Mouse (Mus musculus): ENCODE results near the gene Cyb561d2. TPM values are rescaled to one million over a fixed set of nuclear protein-coding genes. Genes with fewer than 3 reads are reported as not detected.

Gene Cyb561d2
- polyA plus RNA-seq, 1 experiment from 2014 or later, result 17.7 TPM

DNA sequence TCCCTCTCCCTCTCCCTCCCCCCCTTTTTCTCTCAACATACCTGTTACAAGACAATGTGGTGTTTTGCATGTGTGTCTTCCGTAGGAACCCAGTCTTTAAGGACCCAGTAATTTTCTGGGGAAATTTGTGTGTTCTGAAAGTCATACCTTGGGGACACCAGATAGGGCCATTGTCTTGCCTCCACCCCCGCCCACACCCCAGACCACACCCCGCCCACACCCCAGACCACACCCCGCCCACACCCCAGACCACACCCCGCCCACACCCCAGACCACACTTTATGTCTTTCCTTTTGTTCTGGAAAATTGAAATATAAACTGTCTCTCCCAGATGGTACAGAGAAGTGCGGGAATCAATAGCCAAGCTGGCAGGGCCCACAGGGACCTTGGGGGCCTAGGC, 51.4 kb downstream of the Cyb561d2 start:
- Histone ChIP-seq H3K27me3 (replicated peaks) (no peaks in the 10 kb centered on the region; the same call in 1 of the 2 replicates), H3K9me3 (no peaks in the 10 kb centered on the region), H3K4me1 (peaks cover 19% of the 10 kb centered on the region), H3K9ac (no peak overlapping the region), H3K36me3 (no peaks in the 10 kb centered on the region), H3K27ac (replicated peaks) (no peak overlapping the region), H3K4me3 (no peak overlapping the region), H3K4me2 (peak overlapping the region; percentile 43; the same call in 1 of the 2 replicates)
- no peak for ATAC-seq (ENCODE audit: extremely low read depth, insufficient number of reproducible peaks, low FRiP score, low TSS enrichment)
- WGBS, result 60% methylated on average over 6 of the region's 6 CpGs

DNA sequence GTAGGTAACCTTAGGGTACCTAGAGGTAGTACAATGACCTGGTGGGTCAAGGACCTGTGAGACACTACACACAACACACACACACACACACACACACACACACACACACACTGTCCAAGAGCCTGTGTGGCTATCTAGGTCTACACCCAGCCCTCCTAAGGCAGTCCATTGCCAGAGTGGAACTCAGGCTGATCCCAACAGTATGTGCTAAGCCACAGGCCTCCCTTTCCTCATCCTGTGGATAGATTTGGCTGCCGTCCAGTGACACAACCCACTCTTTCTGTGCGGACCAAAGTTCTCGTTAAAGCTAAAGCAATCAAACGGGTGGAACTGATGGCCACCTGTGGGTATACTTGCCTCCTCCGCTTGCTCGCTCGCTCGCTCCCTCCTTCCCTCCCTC, 51.8 kb downstream of the Cyb561d2 start:
- no peak overlapping the region for H3K27ac ChIP-seq (replicated peaks)
- no peak overlapping the region for H3K9ac ChIP-seq
- no peaks in the 10 kb centered on the region; the same call in 1 of the 2 replicates for H3K27me3 ChIP-seq (replicated peaks)
- ATAC-seq (ENCODE audit: extremely low read depth, insufficient number of reproducible peaks, low FRiP score, low TSS enrichment), result no peak; the same call in 1 of the 2 replicates
- H3K9me3 ChIP-seq, result no peaks in the 10 kb centered on the region
- H3K4me2 ChIP-seq, result peak overlapping the region; percentile 43; the same call in 1 of the 2 replicates
- no peak overlapping the region for H3K4me3 ChIP-seq
- no peaks in the 10 kb centered on the region for H3K36me3 ChIP-seq
- 55% methylated on average over 8 of the region's 8 CpGs for WGBS
- H3K4me1 ChIP-seq, result peaks cover 19% of the 10 kb centered on the region

Other genes starting within 250 kb of the Cyb561d2 start
- gene Cish, start 246.2 kb downstream of the Cyb561d2 start, polyA plus RNA-seq (2015; fragmentation: Nextera tagmentation; extraction: Ambion mirVana), result 17.2 and 18.7 TPM in 2 replicates
- gene Hemk1, start 203.8 kb downstream of the Cyb561d2 start, polyA plus RNA-seq (2015; fragmentation: Nextera tagmentation; extraction: Ambion mirVana), result 11.4 and 12.0 TPM in 2 replicates
- 0.79 and 1.1 TPM in 2 replicates for gene 6430571L13Rik, start 201.6 kb downstream of the Cyb561d2 start, polyA plus RNA-seq (2015; fragmentation: Nextera tagmentation; extraction: Ambion mirVana)
- 3.8 and 4.1 TPM in 2 replicates for gene Cacna2d2, start 142.6 kb downstream of the Cyb561d2 start, polyA plus RNA-seq (2015; fragmentation: Nextera tagmentation; extraction: Ambion mirVana)
- gene Tmem115, start 8.2 kb downstream of the Cyb561d2 start, polyA plus RNA-seq (2015; fragmentation: Nextera tagmentation; extraction: Ambion mirVana), result 30.4 and 32.3 TPM in 2 replicates
- 27.8 and 27.9 TPM in 2 replicates for gene Nprl2, start within 50 bp of the Cyb561d2 start, polyA plus RNA-seq (2015; fragmentation: Nextera tagmentation; extraction: Ambion mirVana)
- not detected in 2 replicates for gene Zmynd10, start 5.1 kb upstream of the Cyb561d2 start, polyA plus RNA-seq (2015; fragmentation: Nextera tagmentation; extraction: Ambion mirVana)
- gene Rassf1, start 9.4 kb upstream of the Cyb561d2 start, polyA plus RNA-seq (2015; fragmentation: Nextera tagmentation; extraction: Ambion mirVana), result 47.6 and 56.1 TPM in 2 replicates
- gene Tusc2, start 21.1 kb upstream of the Cyb561d2 start, polyA plus RNA-seq (2015; fragmentation: Nextera tagmentation; extraction: Ambion mirVana), result 44.5 and 51.6 TPM in 2 replicates
- gene Hyal2, start 25.8 kb upstream of the Cyb561d2 start, polyA plus RNA-seq (2015; fragmentation: Nextera tagmentation; extraction: Ambion mirVana), result 94.0 and 104 TPM in 2 replicates
- 6.3 and 7.5 TPM in 2 replicates for gene Hyal1, start 34.7 kb upstream of the Cyb561d2 start, polyA plus RNA-seq (2015; fragmentation: Nextera tagmentation; extraction: Ambion mirVana)
- 13.9 and 14.6 TPM in 2 replicates for gene Naa80, start 36.7 kb upstream of the Cyb561d2 start, polyA plus RNA-seq (2015; fragmentation: Nextera tagmentation; extraction: Ambion mirVana)
- gene Hyal3, start 38.6 kb upstream of the Cyb561d2 start, polyA plus RNA-seq (2015; fragmentation: Nextera tagmentation; extraction: Ambion mirVana), result 0.48 and 0.68 TPM in 2 replicates
- 35.7 and 41.3 TPM in 2 replicates for gene Ifrd2, start 45.4 kb upstream of the Cyb561d2 start, polyA plus RNA-seq (2015; fragmentation: Nextera tagmentation; extraction: Ambion mirVana)
- 9.9 and 11.8 TPM in 2 replicates for gene Sema3b, start 67.0 kb upstream of the Cyb561d2 start, polyA plus RNA-seq (2015; fragmentation: Nextera tagmentation; extraction: Ambion mirVana)
- gene Gnai2, start 93.2 kb upstream of the Cyb561d2 start, polyA plus RNA-seq (2015; fragmentation: Nextera tagmentation; extraction: Ambion mirVana), result 387 and 392 TPM in 2 replicates
- 2.8 and 2.9 TPM in 2 replicates for gene Slc38a3, start 127.3 kb upstream of the Cyb561d2 start, polyA plus RNA-seq (2015; fragmentation: Nextera tagmentation; extraction: Ambion mirVana)
- 0.90 and 1.3 TPM in 2 replicates for gene Gnat1, start 137.5 kb upstream of the Cyb561d2 start, polyA plus RNA-seq (2015; fragmentation: Nextera tagmentation; extraction: Ambion mirVana)
- gene Sema3f, start 168.3 kb upstream of the Cyb561d2 start, polyA plus RNA-seq (2015; fragmentation: Nextera tagmentation; extraction: Ambion mirVana), result 4.5 and 6.3 TPM in 2 replicates
- 121 and 125 TPM in 2 replicates for gene Rbm5, start 228.8 kb upstream of the Cyb561d2 start, polyA plus RNA-seq (2015; fragmentation: Nextera tagmentation; extraction: Ambion mirVana)

Data from heart, embryonic 13.5 days (tissue).